Mouse (Mus musculus) neural tube, embryonic 14.5 days (tissue): ENCODE results near the gene Hps6. TPM values are rescaled to one million over a fixed set of nuclear protein-coding genes. Genes with fewer than 3 reads are reported as not detected.

Experiments
- ATAC-seq: fragments of 200-750 bp; cut with Nextera tagmentation; 2 replicates; pipeline ENCODE4 v1.8.0; 2017; ENCODE audit warnings: low read depth, mild to moderate bottlenecking, moderate TSS enrichment, moderate library complexity
- H3K27ac ChIP-seq: fragments of 300-500 bp; sonication (generic); 2 replicates; pipeline ENCODE4 v1.5.1; 2014; ENCODE audit warnings: low read depth, mild to moderate bottlenecking, control low read depth, low read length, moderate library complexity, mixed read lengths
- H3K27me3 ChIP-seq: fragments of 300-500 bp; sonication (generic); 2 replicates; pipeline ENCODE4 v1.6.1; 2014; ENCODE audit warnings: low read length; ENCODE audit not compliant: control insufficient read depth, insufficient read depth
- H3K36me3 ChIP-seq: fragments of 300-500 bp; sonication (generic); 2 replicates; pipeline ENCODE4 v1.6.1; 2014; ENCODE audit warnings: low read length, mixed read lengths; ENCODE audit not compliant: control insufficient read depth, insufficient read depth
- H3K4me1 ChIP-seq: fragments of 300-500 bp; sonication (generic); 2 replicates; pipeline ENCODE4 v1.6.1; 2014; ENCODE audit warnings: low read length; ENCODE audit not compliant: control insufficient read depth, insufficient read depth
- H3K4me2 ChIP-seq: fragments of 300-500 bp; sonication (generic); 2 replicates; pipeline ENCODE4 v1.6.1; 2014; ENCODE audit warnings: mild to moderate bottlenecking, low read depth, low read length, control low read depth
- H3K4me3 ChIP-seq: fragments of 300-500 bp; sonication (generic); 2 replicates; pipeline ENCODE4 v1.5.1; 2014; ENCODE audit warnings: low read depth, low read length, control low read depth, mixed read lengths
- H3K9ac ChIP-seq: fragments of 300-500 bp; sonication (generic); replicated peaks from 2 replicates; pipeline ENCODE4 v1.6.1; 2014; ENCODE audit warnings: low read depth, mild to moderate bottlenecking, control low read depth, low read length, mixed read lengths
- H3K9me3 ChIP-seq: fragments of 300-500 bp; sonication (generic); 2 replicates; pipeline ENCODE4 v1.6.1; 2016; ENCODE audit warnings: low read length; ENCODE audit not compliant: control insufficient read depth
- WGBS: fragments of 180-500 bp; shearing (Covaris S2); extraction: QIAGEN DNeasy Blood & Tissue Kit; methylation state at CpG from one replicate; pipeline ENCODE4 v1.1.7; 2014; 5-methylcytosine and 5-hydroxymethylcytosine counted together
- polyA plus RNA-seq: library from polyadenylated mRNA; unstranded; fragments of >200 nt; fragmentation: Nextera tagmentation; extraction: Ambion mirVana; gene quantifications from 2 replicates; pipeline ENCODE4 v1.2.1, GENCODE M21; 2014

Hps6 gene
- polyA plus RNA-seq, 1 experiment from 2014 or later: 1.4 TPM

GRCm38 (mm10) chr19:46024959-46025358 is 21.7 kb downstream of the Hps6 start:
- Histone ChIP-seq H3K36me3 (no peaks in the 10 kb centered on the region), H3K27ac (no peak overlapping the region), H3K9me3 (no peaks in the 10 kb centered on the region), H3K4me2 (no peak overlapping the region), H3K9ac (no peak overlapping the region), H3K4me3 (no peak overlapping the region), H3K27me3 (no peaks in the 10 kb centered on the region), H3K4me1 (no peaks in the 10 kb centered on the region)
- WGBS: 83% methylated on average over 6 of the region's 6 CpGs
- ATAC-seq: no peak

GRCm38 (mm10) chr19:46026567-46026966 is 23.3 kb downstream of the Hps6 start:
- no peak overlapping the region for H3K9ac ChIP-seq
- H3K36me3 ChIP-seq: peaks cover under 1% of the 10 kb centered on the region; the same call in 1 of the 2 replicates
- WGBS: 67% methylated on average over 8 of the region's 8 CpGs
- H3K27me3 ChIP-seq: no peaks in the 10 kb centered on the region
- no peak overlapping the region for H3K4me3 ChIP-seq
- no peaks in the 10 kb centered on the region for H3K9me3 ChIP-seq
- no peak for ATAC-seq
- H3K27ac ChIP-seq: no peak overlapping the region
- H3K4me2 ChIP-seq: no peak overlapping the region
- no peaks in the 10 kb centered on the region for H3K4me1 ChIP-seq

GRCm38 (mm10) chr19:46028747-46029320 is 25.5 kb downstream of the Hps6 start:
- no peak for ATAC-seq
- 77% methylated on average over 11 of the region's 11 CpGs for WGBS
- Histone ChIP-seq H3K9ac (no peak overlapping the region), H3K27me3 (no peaks in the 10 kb centered on the region), H3K9me3 (no peaks in the 10 kb centered on the region), H3K36me3 (peaks cover 23% of the 10 kb centered on the region), H3K27ac (no peak overlapping the region), H3K4me3 (no peak overlapping the region), H3K4me1 (no peaks in the 10 kb centered on the region), H3K4me2 (no peak overlapping the region)

GRCm38 (mm10) chr19:46029652-46030051 is 26.3 kb downstream of the Hps6 start:
- H3K27ac ChIP-seq: no peak overlapping the region
- H3K4me3 ChIP-seq: no peak overlapping the region
- peaks cover 31% of the 10 kb centered on the region for H3K36me3 ChIP-seq
- no peak overlapping the region for H3K9ac ChIP-seq
- H3K9me3 ChIP-seq: no peaks in the 10 kb centered on the region
- H3K4me2 ChIP-seq: no peak overlapping the region
- no peak for ATAC-seq
- H3K27me3 ChIP-seq: no peaks in the 10 kb centered on the region
- 94% methylated on average over 1 of the region's 1 CpGs for WGBS
- H3K4me1 ChIP-seq: no peaks in the 10 kb centered on the region

- WGBS: 95% methylated on average over 10 of the region's 10 CpGs
- Histone ChIP-seq H3K4me3 (no peak overlapping the region), H3K27me3 (no peaks in the 10 kb centered on the region), H3K4me2 (no peak overlapping the region), H3K36me3 (peaks cover 37% of the 10 kb centered on the region), H3K4me1 (no peaks in the 10 kb centered on the region), H3K9me3 (no peaks in the 10 kb centered on the region), H3K9ac (no peak overlapping the region), H3K27ac (no peak overlapping the region)
- no peak for ATAC-seq
Measured at GRCm38 (mm10) chr19:46030196-46030983, 27.1 kb downstream of the Hps6 start.

GRCm38 (mm10) chr19:46031689-46032432 is 28.6 kb downstream of the Hps6 start:
- H3K27ac ChIP-seq: no peak overlapping the region
- H3K9ac ChIP-seq: no peak overlapping the region
- no peak overlapping the region for H3K4me2 ChIP-seq
- ATAC-seq: no peak
- H3K9me3 ChIP-seq: no peaks in the 10 kb centered on the region
- H3K4me3 ChIP-seq: no peak overlapping the region
- H3K4me1 ChIP-seq: peaks cover 6% of the 10 kb centered on the region
- H3K27me3 ChIP-seq: no peaks in the 10 kb centered on the region
- H3K36me3 ChIP-seq: peaks cover 46% of the 10 kb centered on the region
- WGBS: 74% methylated on average over 9 of the region's 9 CpGs

GRCm38 (mm10) chr19:46032731-46033510 is 29.6 kb downstream of the Hps6 start:
- H3K27me3 ChIP-seq: no peaks in the 10 kb centered on the region
- WGBS: 90% methylated on average over 26 of the region's 26 CpGs
- H3K9me3 ChIP-seq: no peaks in the 10 kb centered on the region
- H3K4me1 ChIP-seq: peaks cover 17% of the 10 kb centered on the region
- no peak for ATAC-seq
- H3K4me2 ChIP-seq: no peak overlapping the region
- no peak overlapping the region for H3K27ac ChIP-seq
- H3K4me3 ChIP-seq: no peak overlapping the region
- no peak overlapping the region for H3K9ac ChIP-seq
- H3K36me3 ChIP-seq: peaks cover 46% of the 10 kb centered on the region

- 94% methylated on average over 11 of the region's 11 CpGs for WGBS
- ATAC-seq: no peak
- H3K9me3 ChIP-seq: no peaks in the 10 kb centered on the region
- H3K36me3 ChIP-seq: peaks cover 46% of the 10 kb centered on the region
- no peak overlapping the region for H3K9ac ChIP-seq
- no peak overlapping the region for H3K4me3 ChIP-seq
- no peak overlapping the region for H3K4me2 ChIP-seq
- no peaks in the 10 kb centered on the region for H3K27me3 ChIP-seq
- H3K4me1 ChIP-seq: peaks cover 24% of the 10 kb centered on the region
- H3K27ac ChIP-seq: no peak overlapping the region
Measured at GRCm38 (mm10) chr19:46033911-46034310, 30.6 kb downstream of the Hps6 start.
